Mouse (Mus musculus) midbrain, postnatal 0 days (tissue): Measurements from ENCODE around the gene Gm9833. TPM values are rescaled to one million over a fixed set of nuclear protein-coding genes. Genes with fewer than 3 reads are reported as not detected.

Experiments
- ATAC-seq: fragments of 200-750 bp; cut with Nextera tagmentation; 2 replicates; pipeline ENCODE4 v1.8.0; 2017; ENCODE audit warnings: moderate number of reproducible peaks, mild to moderate bottlenecking, moderate TSS enrichment, moderate library complexity; ENCODE audit not compliant: low FRiP score
- DNase-seq: peaks from one replicate; pipeline ENCODE4 v3.0.0-alpha.2; 2015; ENCODE audit warnings: low spot score
- H3K27ac ChIP-seq: fragments of 300-500 bp; sonication (generic); 2 replicates; pipeline ENCODE4 v1.5.1; 2014; ENCODE audit warnings: low read depth, mild to moderate bottlenecking, low read length, mixed read lengths
- H3K27me3 ChIP-seq: fragments of 300-500 bp; sonication (generic); 2 replicates; pipeline ENCODE4 v1.6.1; 2014; ENCODE audit warnings: low read length, control low read depth, mixed read lengths; ENCODE audit not compliant: insufficient read depth
- H3K36me3 ChIP-seq: fragments of 300-500 bp; sonication (generic); 2 replicates; pipeline ENCODE4 v1.6.1; 2014; ENCODE audit warnings: low read length, control low read depth, mixed read lengths; ENCODE audit not compliant: insufficient read depth
- H3K4me1 ChIP-seq: fragments of 300-500 bp; sonication (generic); 2 replicates; pipeline ENCODE4 v1.6.1; 2014; ENCODE audit warnings: mild to moderate bottlenecking, control low read depth, antibody characterized with exemption, low read length, mixed read lengths; ENCODE audit not compliant: insufficient read depth
- H3K4me2 ChIP-seq: fragments of 300-500 bp; sonication (generic); 2 replicates; pipeline ENCODE4 v1.6.1; 2014; ENCODE audit warnings: low read depth, mild to moderate bottlenecking, low read length, mixed read lengths; ENCODE audit not compliant: poor library complexity, severe bottlenecking
- H3K4me3 ChIP-seq: fragments of 300-500 bp; sonication (generic); 2 replicates; pipeline ENCODE4 v1.5.1; 2014; ENCODE audit warnings: low read depth, mild to moderate bottlenecking, low read length, moderate library complexity
- H3K9ac ChIP-seq: fragments of 300-500 bp; sonication (generic); replicated peaks from 2 replicates; pipeline ENCODE4 v1.6.1; 2014; ENCODE audit warnings: mild to moderate bottlenecking, low read length, moderate library complexity, mixed read lengths; ENCODE audit not compliant: poor library complexity, severe bottlenecking
- H3K9me3 ChIP-seq: fragments of 300-500 bp; sonication (generic); 2 replicates; pipeline ENCODE4 v1.6.1; 2016; ENCODE audit warnings: low read length, control low read depth
- CTCF ChIP-seq: IDR thresholded peaks from 2 replicates; pipeline ENCODE4 v1.5.1; 2016; ENCODE audit warnings: antibody characterized with exemption, mild to moderate bottlenecking
- WGBS: fragments of 180-500 bp; shearing (Covaris S2); extraction: QIAGEN DNeasy Blood & Tissue Kit; methylation state at CpG from one replicate; pipeline ENCODE4 v1.1.7; 2014; 5-methylcytosine and 5-hydroxymethylcytosine counted together
- polyA plus RNA-seq: library from polyadenylated mRNA; unstranded; fragments of >200 nt; fragmentation: Nextera tagmentation; extraction: Ambion mirVana; gene quantifications from 2 replicates; pipeline ENCODE4 v1.2.1, GENCODE M21; 2015
- total RNA-seq: library from RNA; depleted of rRNA; stranded (reverse); fragments of >200 nt; gene quantifications from 2 replicates; pipeline ENCODE4 v1.2.3, GENCODE M21; 2014

Gm9833 gene
- total and polyA plus RNA-seq, 2 experiments from 2014 or later: 4.3 to 5.8 TPM

GRCm38 (mm10) chr3:10112660-10113059, 24.8 kb downstream of the Gm9833 start:
- 47% methylated on average over 2 of the region's 2 CpGs for WGBS
- no peak for TF ChIP-seq CTCF
- Histone ChIP-seq H3K4me2 (no peak overlapping the region), H3K27me3 (no peaks in the 10 kb centered on the region), H3K4me3 (no peak overlapping the region), H3K9me3 (no peaks in the 10 kb centered on the region), H3K27ac (no peak overlapping the region), H3K4me1 (no peaks in the 10 kb centered on the region), H3K9ac (no peak overlapping the region), H3K36me3 (no peaks in the 10 kb centered on the region)
- DNase-seq (peak; percentile 58), ATAC-seq (no peak)

GRCm38 (mm10) chr3:10116531-10116930, 28.6 kb downstream of the Gm9833 start:
- TF ChIP-seq CTCF: no peak
- no peaks in the 10 kb centered on the region for H3K36me3 ChIP-seq
- DNase-seq (no peak), ATAC-seq (no peak)
- H3K9ac ChIP-seq: no peak overlapping the region
- no peaks in the 10 kb centered on the region for H3K27me3 ChIP-seq
- H3K4me3 ChIP-seq: no peak overlapping the region
- 96% methylated on average over 12 of the region's 12 CpGs for WGBS
- H3K9me3 ChIP-seq: no peaks in the 10 kb centered on the region
- H3K4me1 ChIP-seq: no peaks in the 10 kb centered on the region
- H3K27ac ChIP-seq: no peak overlapping the region
- no peak overlapping the region for H3K4me2 ChIP-seq

GRCm38 (mm10) chr3:10121232-10121631, 33.3 kb downstream of the Gm9833 start:
- Histone ChIP-seq H3K27me3 (no peaks in the 10 kb centered on the region), H3K9ac (no peak overlapping the region), H3K4me1 (no peaks in the 10 kb centered on the region), H3K27ac (no peak overlapping the region), H3K4me2 (no peak overlapping the region), H3K36me3 (no peaks in the 10 kb centered on the region), H3K9me3 (no peaks in the 10 kb centered on the region), H3K4me3 (no peak overlapping the region)
- TF ChIP-seq CTCF: no peak
- DNase-seq (no peak), ATAC-seq (no peak)
- WGBS: 92% methylated on average over 9 of the region's 9 CpGs

- no peak for DNase-seq
- H3K9me3 ChIP-seq: no peaks in the 10 kb centered on the region
- WGBS: 67% methylated on average over 6 of the region's 6 CpGs
- no peaks in the 10 kb centered on the region for H3K27me3 ChIP-seq
- TF ChIP-seq CTCF: no peak
- ATAC-seq: no peak
- no peak overlapping the region for H3K27ac ChIP-seq
- H3K9ac ChIP-seq: no peak overlapping the region
- no peak overlapping the region for H3K4me2 ChIP-seq
- H3K4me1 ChIP-seq: no peaks in the 10 kb centered on the region
- no peak overlapping the region for H3K4me3 ChIP-seq
- H3K36me3 ChIP-seq: no peaks in the 10 kb centered on the region
These were observed 34.2 kb downstream of the Gm9833 start for GRCm38 (mm10) chr3:10121956-10122739.

- 79% methylated on average over 1 of the region's 1 CpGs for WGBS
- H3K4me3 ChIP-seq: no peak overlapping the region
These were observed 35.7 kb downstream of the Gm9833 start for GRCm38 (mm10) chr3:10123615-10124014.

GRCm38 (mm10) chr3:10124071-10124470, 36.2 kb downstream of the Gm9833 start:
- no peak for TF ChIP-seq CTCF
- WGBS: 96% methylated on average over 2 of the region's 2 CpGs
- Histone ChIP-seq H3K9ac (no peak overlapping the region), H3K27ac (no peak overlapping the region), H3K36me3 (no peaks in the 10 kb centered on the region), H3K4me1 (no peaks in the 10 kb centered on the region), H3K4me2 (no peak overlapping the region), H3K9me3 (no peaks in the 10 kb centered on the region), H3K27me3 (no peaks in the 10 kb centered on the region), H3K4me3 (no peak overlapping the region)
- ATAC-seq: no peak
- DNase-seq: no peak

More at GRCm38 (mm10) chr3:10123615-10124014, 35.7 kb downstream of the Gm9833 start:
- Histone ChIP-seq H3K4me2 (no peak overlapping the region), H3K27ac (no peak overlapping the region), H3K36me3 (no peaks in the 10 kb centered on the region), H3K9ac (no peak overlapping the region), H3K4me1 (no peaks in the 10 kb centered on the region), H3K27me3 (no peaks in the 10 kb centered on the region), H3K9me3 (no peaks in the 10 kb centered on the region)
- no peak for TF ChIP-seq CTCF
- DNase-seq: no peak
- no peak for ATAC-seq
